Mouse (Mus musculus): ENCODE data around the gene Stx12. TPM values are rescaled to one million over a fixed set of nuclear protein-coding genes. Genes with fewer than 3 reads are reported as not detected.

Gene Stx12
- total RNA-seq, 2 experiments from 2014 or later = 117 to 123 TPM

GRCm38 (mm10) chr4:132805146-132805545 is 79.2 kb downstream of the Stx12 start:
- no peak for DNase-seq (ENCODE audit: extremely low spot score in 1 of 2, low spot score in 2 of 2)
- intact Hi-C loops (cut with DNase I) = no loop called here

DNA sequence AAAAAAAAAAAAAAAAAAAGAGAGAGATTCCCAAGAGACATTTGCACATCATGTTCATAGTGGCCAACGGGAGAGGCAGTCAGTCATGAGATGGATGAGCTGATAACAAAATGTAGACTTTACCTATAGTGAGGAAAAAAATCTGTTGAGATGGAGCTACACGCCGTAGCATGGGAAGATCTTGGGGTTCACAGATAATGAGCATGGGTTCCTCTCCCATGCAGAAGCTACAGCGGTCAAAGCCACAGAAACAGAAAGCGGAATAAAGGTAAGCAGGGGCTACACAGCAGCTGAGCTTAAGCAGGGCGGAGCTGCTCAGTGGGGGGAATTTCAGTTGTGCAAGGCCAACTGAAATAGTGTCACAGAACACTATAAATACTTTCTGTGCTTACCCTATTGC is 80.0 kb downstream of the Stx12 start:
- intact Hi-C loops (cut with DNase I) = no loop called here
- DNase-seq (ENCODE audit: extremely low spot score in 1 of 2, low spot score in 2 of 2) = no peak

DNA sequence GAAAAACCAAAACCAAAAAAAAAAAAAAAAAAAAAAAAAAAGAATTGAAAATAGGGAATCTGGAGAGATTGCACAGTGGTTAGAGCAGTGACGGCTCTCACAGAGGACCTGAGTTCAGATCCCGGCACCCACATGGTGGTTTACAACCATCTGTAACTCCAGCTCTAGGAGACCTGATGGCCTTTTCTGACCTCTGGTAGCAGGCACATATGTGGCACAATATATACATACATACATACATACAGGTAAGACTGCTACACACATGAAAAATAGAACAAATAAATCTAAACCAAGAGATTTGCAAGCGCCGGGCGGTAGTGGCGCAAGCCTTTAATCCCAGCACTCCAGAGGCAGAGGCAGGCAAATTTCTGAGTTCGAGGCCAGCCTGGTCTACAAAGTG is 80.4 kb downstream of the Stx12 start:
- intact Hi-C loops (cut with DNase I) = no loop called here
- DNase-seq (ENCODE audit: extremely low spot score in 1 of 2, low spot score in 2 of 2) = no peak

Other genes starting within 250 kb of the Stx12 start
- 10 to 100 TPM; 22.1 to 23.8 TPM for gene Eya3, start 245.5 kb downstream of the Stx12 start, total RNA-seq (2021)
- gene Xkr8, start 152.0 kb downstream of the Stx12 start, total RNA-seq (2021) = 1 to 10 TPM; 2.6 to 3.0 TPM
- gene Smpdl3b, start 127.3 kb downstream of the Stx12 start, total RNA-seq (2021) = 1 to 10 TPM; 2.0 to 2.2 TPM
- 10 to 100 TPM; 13.9 to 15.5 TPM for gene Rpa2, start 116.2 kb downstream of the Stx12 start, total RNA-seq (2021)
- under 1 TPM; 0.47 to 0.49 TPM for gene Themis2, start 88.1 kb downstream of the Stx12 start, total RNA-seq (2021)
- 10 to 100 TPM; 44.9 to 45.0 TPM for gene Ppp1r8, start 41.3 kb downstream of the Stx12 start, total RNA-seq (2021)
- 10 to 100 TPM; 31.8 to 36.9 TPM for gene Fam76a, start 38.0 kb upstream of the Stx12 start, total RNA-seq (2021)
- gene Fgr, start 89.6 kb upstream of the Stx12 start, total RNA-seq (2021) = under 1 TPM in 1 of 2 experiments, not detected in 1; 0.47 TPM
- 10 to 100 TPM; 70.0 to 71.1 TPM for gene Ahdc1, start 126.8 kb upstream of the Stx12 start, total RNA-seq (2021)
- gene Wasf2, start 246.0 kb upstream of the Stx12 start, total RNA-seq (2021) = 10 to 100 TPM; 23.9 to 38.5 TPM